Mouse (Mus musculus) fat pad, adult 2 months (tissue): Measurements from ENCODE around the gene Serpinb9e.
"Not testable (repeated sequence)": the region's sequence is repeated elsewhere in the genome, so short reads cannot be mapped to it uniquely, and the experiment has no call there.

Source experiments
- DNase-seq: peaks from one replicate; pipeline ENCODE4 v3.0.0-alpha.2; 2011; ENCODE audit warnings: low read depth, low spot score; ENCODE audit errors: extremely low read depth

Gene Serpinb9e

DNA sequence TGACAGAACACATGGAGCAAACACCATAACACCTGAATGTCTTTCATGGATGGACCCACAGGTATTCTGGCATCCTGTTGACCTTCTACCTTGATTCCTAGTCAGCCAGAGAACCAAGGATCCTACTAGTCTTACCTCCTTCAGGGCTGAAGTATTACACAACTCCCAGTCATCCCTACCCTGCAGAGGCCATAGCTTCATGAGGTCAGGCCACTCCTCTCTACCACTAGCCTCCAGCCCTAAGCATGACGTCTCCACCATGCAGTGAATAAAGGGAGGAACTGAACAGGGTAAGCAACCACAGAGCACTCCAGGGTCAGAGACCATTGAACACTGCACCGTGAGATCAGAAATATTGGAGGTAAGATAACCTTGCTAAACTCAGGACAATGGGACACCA, at the start of gene Serpinb9e:
TSS of gene Serpinb9e (plus strand) at position 301 of the 400 bp plus-strand sequence.
- not testable (repeated sequence) for DNase-seq

DNA sequence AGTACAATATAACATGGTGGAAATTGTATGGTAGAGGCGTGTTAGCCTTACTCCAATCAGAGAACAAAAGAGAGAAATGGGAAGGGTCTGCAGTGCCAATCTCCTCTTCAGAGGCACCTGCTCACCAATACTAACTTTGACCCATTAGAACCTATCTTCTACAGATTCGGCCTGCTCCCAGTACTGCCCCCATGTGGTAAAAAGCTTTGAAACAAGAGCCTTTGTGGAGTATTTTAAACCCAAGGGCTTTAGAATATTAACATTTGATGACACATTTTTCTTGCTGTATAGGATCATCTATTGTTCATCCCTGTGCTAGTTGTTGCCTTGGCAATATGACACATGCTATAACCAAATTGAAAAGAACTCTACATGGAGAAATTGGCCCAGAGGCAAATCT, 49.7 kb upstream of the Serpinb9e start:
- DNase-seq = no peak

DNA sequence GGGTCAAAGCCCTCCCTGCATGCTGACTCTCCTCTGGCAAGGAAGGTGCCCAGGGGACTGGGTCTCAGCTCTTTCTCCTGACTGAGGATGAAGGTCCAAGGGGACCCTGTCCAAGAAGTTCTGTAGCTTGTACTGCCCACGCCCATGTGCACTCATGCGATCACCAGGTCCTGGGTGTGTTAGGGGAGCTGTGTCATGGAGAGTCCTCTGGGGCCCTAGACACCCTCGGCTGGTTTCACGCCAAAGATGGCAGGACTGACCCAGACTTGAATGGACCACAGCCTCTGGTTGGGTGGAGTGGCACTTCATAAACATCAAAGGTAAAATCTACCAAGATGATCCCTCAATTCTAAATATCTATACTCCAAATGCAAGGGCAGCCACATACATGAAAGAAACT, 59.2 kb downstream of the Serpinb9e start:
- DNase-seq = not testable (repeated sequence)
